Mouse (Mus musculus) liver, embryonic 14.5 days (tissue): Measurements from ENCODE around the gene Ezh1. TPM values are rescaled to one million over a fixed set of nuclear protein-coding genes. Genes with fewer than 3 reads are reported as not detected.
A peak's percentile ranks its signal among the peaks of the same experiment; 100 is the strongest.

ENCODE experiments used
- ATAC-seq: fragments of 200-750 bp; cut with Nextera tagmentation; 2 replicates; pipeline ENCODE4 v1.8.0; 2017; ENCODE audit warnings: moderate number of reproducible peaks, mild to moderate bottlenecking, moderate library complexity; ENCODE audit not compliant: insufficient read depth
- DNase-seq, 3 experiments: peaks; one replicate each; pipeline ENCODE4 v3.0.0-alpha.2; 2012 to 2013; ENCODE audit warnings: low read depth in 3 of 3, low spot score in 3 of 3
- H3K27ac ChIP-seq: fragments of 300-500 bp; sonication (generic); 2 replicates; pipeline ENCODE4 v1.5.1; 2014; ENCODE audit warnings: moderate library complexity, mild to moderate bottlenecking, control low read depth, inconsistent platforms
- H3K27me3 ChIP-seq: fragments of 300-500 bp; sonication (generic); 2 replicates; pipeline ENCODE4 v1.6.1; 2014; ENCODE audit warnings: mild to moderate bottlenecking, low read length, moderate library complexity; ENCODE audit not compliant: control insufficient read depth, insufficient read depth
- H3K36me3 ChIP-seq: fragments of 300-500 bp; sonication (generic); replicated peaks from 2 replicates; pipeline ENCODE4 v1.6.1; 2014; ENCODE audit warnings: low read depth; ENCODE audit not compliant: control insufficient read depth, insufficient read depth
- H3K4me1 ChIP-seq, 2 experiments: fragments of 200-500 bp in 1 of 2; fragments of 300-500 bp in 1 of 2; sonication (generic) in 1 of 2; replicated peaks; 2 replicates each; pipeline ENCODE4 v1.6.1; 2012 to 2014; ENCODE audit warnings: antibody characterized with exemption in 1 of 2, inconsistent platforms in 1 of 2, low read length in 1 of 2; ENCODE audit not compliant: control insufficient read depth in 2 of 2, insufficient read depth in 2 of 2
- H3K4me2 ChIP-seq: fragments of 300-500 bp; sonication (generic); 2 replicates; pipeline ENCODE4 v1.6.1; 2014; ENCODE audit warnings: low read depth, mild to moderate bottlenecking, control low read depth, moderate library complexity
- H3K4me3 ChIP-seq, 2 experiments: fragments of 200-500 bp in 1 of 2; fragments of 300-500 bp in 1 of 2; sonication (generic) in 1 of 2; 2 replicates each; pipeline ENCODE4 v1.5.1; 2012 to 2014; ENCODE audit warnings: low read depth in 2 of 2, low read length in 2 of 2, mild to moderate bottlenecking in 2 of 2, control low read depth in 1 of 2, inconsistent platforms in 1 of 2, moderate library complexity in 1 of 2; ENCODE audit not compliant: insufficient read depth in 1 of 2
- H3K9ac ChIP-seq: fragments of 300-500 bp; sonication (generic); replicated peaks from 2 replicates; pipeline ENCODE4 v1.6.1; 2014; ENCODE audit warnings: mild to moderate bottlenecking, control low read depth, moderate library complexity
- H3K9me3 ChIP-seq: fragments of 300-500 bp; sonication (generic); 2 replicates; pipeline ENCODE4 v1.6.1; 2016; ENCODE audit warnings: low read length, mixed read lengths; ENCODE audit not compliant: control insufficient read depth
- CTCF ChIP-seq: IDR thresholded peaks from 2 replicates; pipeline ENCODE4 v1.5.1; 2016; ENCODE audit warnings: antibody characterized with exemption, low read depth, control low read depth
- EP300 ChIP-seq: IDR thresholded peaks from 2 replicates; pipeline ENCODE4 v1.6.1; 2016; ENCODE audit warnings: antibody characterized with exemption, low read depth
- WGBS: fragments of 180-500 bp; shearing (Covaris S2); extraction: QIAGEN DNeasy Blood & Tissue Kit; methylation state at CpG from one replicate; pipeline ENCODE4 v1.1.7; 2014; ENCODE audit not compliant: insufficient replicate concordance; 5-methylcytosine and 5-hydroxymethylcytosine counted together
- polyA plus RNA-seq, 2 experiments: library from polyadenylated mRNA; depleted of rRNA in 1 of 2; stranded (reverse) in 1 of 2; unstranded in 1 of 2; fragments of >200 nt; fragmentation: Nextera tagmentation in 1 of 2; extraction: Ambion mirVana in 1 of 2; gene quantifications; 2 replicates each; pipeline versions ENCODE4 v1.2.1 to v1.2.3; 2012 to 2014

Ezh1 gene
- polyA plus RNA-seq, 2 experiments, result 7.9 to 8.8 TPM

GRCm38 (mm10) chr11:101181961-101182360 is 44.3 kb downstream of the Ezh1 start:
- H3K36me3 ChIP-seq, result no peaks in the 10 kb centered on the region
- no peak overlapping the region for H3K27ac ChIP-seq
- DNase-seq (no peak), ATAC-seq (no peak)
- peaks cover 20% of the 10 kb centered on the region for H3K27me3 ChIP-seq
- WGBS, result 83% methylated on average over 11 of the region's 11 CpGs
- no peaks in the 10 kb centered on the region for H3K4me1 ChIP-seq
- no peak overlapping the region for H3K9ac ChIP-seq
- H3K4me2 ChIP-seq, result no peak overlapping the region
- TF ChIP-seq EP300 (no peak), CTCF (no peak)
- no peaks in the 10 kb centered on the region for H3K9me3 ChIP-seq
- H3K4me3 ChIP-seq, result no peak overlapping the region

DNA sequence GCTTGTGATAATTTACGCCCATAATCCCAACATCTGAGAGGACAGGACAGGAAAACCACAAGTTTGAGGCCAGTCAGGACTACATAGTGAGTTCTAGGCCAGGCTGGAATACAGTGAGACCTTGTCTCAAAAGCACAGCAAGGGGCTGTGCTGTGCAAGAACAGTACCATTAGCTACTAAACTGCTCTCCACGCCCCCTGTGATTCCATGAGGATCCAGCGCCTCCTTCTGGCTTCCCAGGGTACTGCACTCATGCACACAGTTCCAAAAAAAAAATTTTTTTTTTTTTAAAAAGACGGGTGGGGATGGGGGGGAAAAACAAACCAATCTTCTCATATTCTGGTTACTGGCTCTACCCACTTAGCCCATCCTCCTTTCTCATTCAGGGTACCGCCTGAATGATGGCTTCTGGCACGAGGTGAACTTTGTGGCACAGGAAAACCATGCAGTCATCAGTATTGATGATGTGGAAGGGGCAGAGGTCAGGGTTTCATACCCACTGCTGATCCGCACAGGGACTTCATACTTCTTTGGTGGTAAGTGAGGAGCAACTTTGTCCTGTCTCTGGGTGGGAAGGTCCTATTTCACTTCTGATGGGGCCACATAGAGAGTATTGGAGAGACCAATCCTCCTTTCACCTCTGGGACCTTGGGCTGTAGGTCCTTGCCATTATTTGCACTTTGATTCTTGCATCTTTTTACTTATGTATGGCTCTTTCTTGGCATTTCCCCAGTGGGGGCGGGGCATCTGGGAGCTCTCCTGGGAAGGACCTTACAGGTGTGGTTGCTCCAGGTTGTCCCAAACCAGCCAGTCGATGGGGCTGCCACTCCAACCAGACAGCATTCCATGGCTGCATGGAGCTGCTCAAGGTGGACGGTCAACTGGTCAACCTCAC is 45.2 kb downstream of the Ezh1 start:
- DNase-seq (no peak), ATAC-seq (no peak)
- no peaks in the 10 kb centered on the region for H3K9me3 ChIP-seq
- no peak overlapping the region for H3K27ac ChIP-seq
- H3K4me1 ChIP-seq, result no peaks in the 10 kb centered on the region
- H3K4me2 ChIP-seq, result no peak overlapping the region
- 31% methylated on average over 10 of the region's 10 CpGs for WGBS
- no peak overlapping the region for H3K4me3 ChIP-seq
- peaks cover 28% of the 10 kb centered on the region for H3K27me3 ChIP-seq
- TF ChIP-seq CTCF (peak; percentile 87), EP300 (no peak)
- no peak overlapping the region for H3K9ac ChIP-seq
- no peaks in the 10 kb centered on the region for H3K36me3 ChIP-seq

- 66% methylated on average over 17 of the region's 17 CpGs for WGBS
- Histone ChIP-seq H3K9ac (no peak overlapping the region), H3K4me2 (no peak overlapping the region), H3K4me1 (no peaks in the 10 kb centered on the region), H3K4me3 (no peak overlapping the region), H3K27ac (no peak overlapping the region), H3K9me3 (no peaks in the 10 kb centered on the region), H3K36me3 (no peaks in the 10 kb centered on the region), H3K27me3 (peaks cover 36% of the 10 kb centered on the region)
- no peak for DNase-seq
- no peak for TF ChIP-seq EP300
- TF ChIP-seq CTCF, result no peak
- no peak for ATAC-seq
Measured at GRCm38 (mm10) chr11:101180261-101180660, 46.0 kb downstream of the Ezh1 start.

- Histone ChIP-seq H3K9ac (no peak overlapping the region), H3K9me3 (no peaks in the 10 kb centered on the region), H3K36me3 (no peaks in the 10 kb centered on the region), H3K4me1 (peaks cover 0 to under 1% of the 10 kb centered on the region in 2 experiments; a peak in 2 of 4 replicates), H3K27ac (no peak overlapping the region), H3K4me3 (no peak overlapping the region), H3K27me3 (peaks cover 45% of the 10 kb centered on the region), H3K4me2 (no peak overlapping the region)
- ATAC-seq (no peak), DNase-seq (no peak)
- TF ChIP-seq EP300, result no peak
- TF ChIP-seq CTCF, result no peak
- WGBS, result 70% methylated on average over 15 of the region's 15 CpGs
Measured at GRCm38 (mm10) chr11:101179306-101179705, 47.0 kb downstream of the Ezh1 start.
